Mouse (Mus musculus): ENCODE data around the gene Atg5.
"Not testable (repeated sequence)": the region's sequence is repeated elsewhere in the genome, so short reads cannot be mapped to it uniquely, and the experiment has no call there.

The Atg5 gene

GRCm38 (mm10) chr10:44315276-44315675, 47.1 kb downstream of the Atg5 start:
- DNase-seq (ENCODE audit: low spot score in 2 of 2) = no peak

GRCm38 (mm10) chr10:44316280-44317270, 48.4 kb downstream of the Atg5 start:
- DNase-seq (ENCODE audit: low spot score in 2 of 2) = peak in 1 of 2 experiments; percentile 31

GRCm38 (mm10) chr10:44322166-44322565, 54.0 kb downstream of the Atg5 start:
- no peak for DNase-seq (ENCODE audit: low spot score in 2 of 2)

- no peak for DNase-seq (ENCODE audit: low spot score in 2 of 2)
Measured at GRCm38 (mm10) chr10:44323070-44323775, 55.1 kb downstream of the Atg5 start.

- no peak for DNase-seq (ENCODE audit: low spot score in 2 of 2)
Measured at GRCm38 (mm10) chr10:44323836-44324235, 55.7 kb downstream of the Atg5 start.

GRCm38 (mm10) chr10:44325551-44326500, 57.7 kb downstream of the Atg5 start:
- no peak for DNase-seq (ENCODE audit: low spot score in 2 of 2)

- no peak for DNase-seq (ENCODE audit: low spot score in 2 of 2)
Measured at GRCm38 (mm10) chr10:44327057-44327456, 58.9 kb downstream of the Atg5 start.

- peak; percentile 75 to 77 for DNase-seq (ENCODE audit: low spot score in 2 of 2)
Measured at GRCm38 (mm10) chr10:44328347-44328746, 60.2 kb downstream of the Atg5 start.

- DNase-seq (ENCODE audit: low spot score in 2 of 2) = no peak
Measured at GRCm38 (mm10) chr10:44330717-44331116, 62.6 kb downstream of the Atg5 start.

- DNase-seq (ENCODE audit: low spot score in 2 of 2) = no peak
Measured at GRCm38 (mm10) chr10:44331469-44331868, 63.3 kb downstream of the Atg5 start.

GRCm38 (mm10) chr10:44332656-44333055, 64.5 kb downstream of the Atg5 start:
- not testable (repeated sequence) for DNase-seq (ENCODE audit: low spot score in 2 of 2)

- DNase-seq (ENCODE audit: low spot score in 2 of 2) = not testable (repeated sequence)
Measured at GRCm38 (mm10) chr10:44336641-44337382, 68.7 kb downstream of the Atg5 start.

GRCm38 (mm10) chr10:44338571-44338970, 70.4 kb downstream of the Atg5 start:
- no peak for DNase-seq (ENCODE audit: low spot score in 2 of 2)

- DNase-seq (ENCODE audit: low spot score in 2 of 2) = no peak
Measured at GRCm38 (mm10) chr10:44339326-44339725, 71.2 kb downstream of the Atg5 start.

GRCm38 (mm10) chr10:44340928-44341327, 72.8 kb downstream of the Atg5 start:
- DNase-seq (ENCODE audit: low spot score in 2 of 2) = no peak

GRCm38 (mm10) chr10:44341826-44342521, 73.8 kb downstream of the Atg5 start:
- DNase-seq (ENCODE audit: low spot score in 2 of 2) = no peak

GRCm38 (mm10) chr10:44343351-44343750, 75.2 kb downstream of the Atg5 start:
- DNase-seq (ENCODE audit: low spot score in 2 of 2) = no peak

GRCm38 (mm10) chr10:44347549-44348172, 79.5 kb downstream of the Atg5 start:
- DNase-seq (ENCODE audit: low spot score in 2 of 2) = no peak
